Mouse (Mus musculus): ENCODE results near the gene Btn2a2. TPM values are rescaled to one million over a fixed set of nuclear protein-coding genes. Genes with fewer than 3 reads are reported as not detected.

Gene Btn2a2
- total RNA-seq, 2 experiments from 2014 or later = not detected

- no peak for DNase-seq
- intact Hi-C loops (cut with DNase I) = no loop called here
Measured at GRCm38 (mm10) chr13:23462669-23463068, 26.0 kb downstream of the Btn2a2 start.

- DNase-seq = no peak
- intact Hi-C loops (cut with DNase I) = no loop called here
Measured at GRCm38 (mm10) chr13:23462063-23462462, 26.6 kb downstream of the Btn2a2 start.

GRCm38 (mm10) chr13:23459264-23459846 lies 29.3 kb downstream of the Btn2a2 start:
- intact Hi-C loops (cut with DNase I) = no loop called here
- no peak for DNase-seq

GRCm38 (mm10) chr13:23453926-23454325 lies 34.7 kb downstream of the Btn2a2 start:
- intact Hi-C loops (cut with DNase I) = loop anchor here (5.0 kb wide), 1 partner anchor 1432 kb away; no protein-coding TSS in a partner anchor

GRCm38 (mm10) chr13:23453362-23453862 lies 35.2 kb downstream of the Btn2a2 start:
- peak; percentile 84 to 88 for DNase-seq
- intact Hi-C loops (cut with DNase I) = loop anchor here (5.0 kb wide), 1 partner anchor 1431 kb away; no protein-coding TSS in a partner anchor

More at GRCm38 (mm10) chr13:23453926-23454325, 34.7 kb downstream of the Btn2a2 start:
- peak; percentile 7 to 10 for DNase-seq

- intact Hi-C loops (cut with DNase I) = loop anchor here (5.0 kb wide), 1 partner anchor 1428 kb away; no protein-coding TSS in a partner anchor
- peak; percentile 87 to 90 for DNase-seq
Measured at GRCm38 (mm10) chr13:23450398-23450797, 38.3 kb downstream of the Btn2a2 start.

- DNase-seq = peak; percentile 49 to 54
- intact Hi-C loops (cut with DNase I) = loop anchor here (5.0 kb wide), 1 partner anchor 1427 kb away; no protein-coding TSS in a partner anchor
Measured at GRCm38 (mm10) chr13:23449235-23450095, 39.2 kb downstream of the Btn2a2 start.

- intact Hi-C loops (cut with DNase I) = no loop called here
- DNase-seq = no peak
Measured at GRCm38 (mm10) chr13:23448758-23449157, 39.9 kb downstream of the Btn2a2 start.

GRCm38 (mm10) chr13:23446498-23446952 lies 42.1 kb downstream of the Btn2a2 start:
- intact Hi-C loops (cut with DNase I) = loop anchor here (1.0 to 2.0 kb wide), 4 partner anchors 9 to 1736 kb away; no protein-coding TSS in a partner anchor
- peak; percentile 88 to 91 for DNase-seq

- DNase-seq = peak; percentile 94 to 95
- intact Hi-C loops (cut with DNase I) = loop anchor here (1.0 to 2.0 kb wide), 4 partner anchors 8 to 1735 kb away; no protein-coding TSS in a partner anchor
Measured at GRCm38 (mm10) chr13:23445561-23446320, 42.9 kb downstream of the Btn2a2 start.

GRCm38 (mm10) chr13:23445156-23445555 lies 43.5 kb downstream of the Btn2a2 start:
- intact Hi-C loops (cut with DNase I) = no loop called here

GRCm38 (mm10) chr13:23444451-23444850 lies 44.2 kb downstream of the Btn2a2 start:
- intact Hi-C loops (cut with DNase I) = no loop called here

More at GRCm38 (mm10) chr13:23445156-23445555, 43.5 kb downstream of the Btn2a2 start:
- DNase-seq = no peak

GRCm38 (mm10) chr13:23439901-23440300 lies 48.8 kb downstream of the Btn2a2 start:
- DNase-seq = no peak
- intact Hi-C loops (cut with DNase I) = loop anchor here (10.0 kb wide), 2 partner anchors 1495 to 1585 kb away; partner anchors contain the start of gene Zfp184

More at GRCm38 (mm10) chr13:23444451-23444850, 44.2 kb downstream of the Btn2a2 start:
- no peak for DNase-seq

GRCm38 (mm10) chr13:23438521-23438920 lies 50.1 kb downstream of the Btn2a2 start:
- DNase-seq = peak; percentile 46 to 55

GRCm38 (mm10) chr13:23437908-23438307 lies 50.7 kb downstream of the Btn2a2 start:
- peak; percentile 92 to 94 for DNase-seq
- intact Hi-C loops (cut with DNase I) = loop anchor here (1.0 to 10.0 kb wide), 3 partner anchors 8 to 1583 kb away; partner anchors contain the start of gene Zfp184

More at GRCm38 (mm10) chr13:23438521-23438920, 50.1 kb downstream of the Btn2a2 start:
- intact Hi-C loops (cut with DNase I) = loop anchor here (10.0 kb wide), 2 partner anchors 1494 to 1584 kb away; partner anchors contain the start of gene Zfp184

GRCm38 (mm10) chr13:23436861-23437822 lies 51.5 kb downstream of the Btn2a2 start:
- intact Hi-C loops (cut with DNase I) = loop anchor here (1.0 to 10.0 kb wide), 3 partner anchors 9 to 1582 kb away; partner anchors contain the start of gene Zfp184
- peak; percentile 71 to 74 for DNase-seq

- peak; percentile 60 to 64 for DNase-seq
- intact Hi-C loops (cut with DNase I) = loop anchor here (10.0 kb wide), 2 partner anchors 1491 to 1581 kb away; partner anchors contain the start of gene Zfp184
Measured at GRCm38 (mm10) chr13:23436231-23436661, 52.4 kb downstream of the Btn2a2 start.

- intact Hi-C loops (cut with DNase I) = loop anchor here (10.0 kb wide), 2 partner anchors 1491 to 1581 kb away; partner anchors contain the start of gene Zfp184
- no peak for DNase-seq
Measured at GRCm38 (mm10) chr13:23435676-23436075, 53.0 kb downstream of the Btn2a2 start.
